Mouse (Mus musculus) intestine, embryonic 14.5 days (tissue): ENCODE data around the gene Ptprcap. TPM values are rescaled to one million over a fixed set of nuclear protein-coding genes. Genes with fewer than 3 reads are reported as not detected.

Source experiments
- ATAC-seq: fragments of 200-750 bp; cut with Nextera tagmentation; replicated peaks from 2 replicates; pipeline ENCODE4 v1.8.0; 2017; ENCODE audit warnings: low read depth, moderate number of reproducible peaks, moderate TSS enrichment, moderate library complexity; ENCODE audit not compliant: low FRiP score, low TSS enrichment
- DNase-seq: peaks from one replicate; pipeline ENCODE4 v3.0.0-alpha.2; 2018; ENCODE audit warnings: low spot score
- H3K27ac ChIP-seq: fragments of 300-500 bp; sonication (generic); 2 replicates; pipeline ENCODE4 v1.5.1; 2014; ENCODE audit warnings: low read depth, mild to moderate bottlenecking, control low read depth
- H3K27me3 ChIP-seq: fragments of 300-500 bp; sonication (generic); replicated peaks from 2 replicates; pipeline ENCODE4 v1.6.1; 2014; ENCODE audit warnings: low read length, control low read depth; ENCODE audit not compliant: control insufficient read depth, insufficient read depth
- H3K36me3 ChIP-seq: fragments of 300-500 bp; sonication (generic); 2 replicates; pipeline ENCODE4 v1.6.1; 2014; ENCODE audit warnings: low read length, control low read depth; ENCODE audit not compliant: control insufficient read depth, insufficient read depth
- H3K4me1 ChIP-seq: fragments of 300-500 bp; sonication (generic); replicated peaks from 2 replicates; pipeline ENCODE4 v1.6.1; 2014; ENCODE audit warnings: low read length, control low read depth, mixed read lengths; ENCODE audit not compliant: control insufficient read depth, insufficient read depth
- H3K4me2 ChIP-seq: fragments of 300-500 bp; sonication (generic); 2 replicates; pipeline ENCODE4 v1.6.1; 2014; ENCODE audit warnings: low read length
- H3K4me3 ChIP-seq: fragments of 300-500 bp; sonication (generic); 2 replicates; pipeline ENCODE4 v1.5.1; 2014; ENCODE audit warnings: low read depth, low read length, control low read depth, mixed read lengths
- H3K9ac ChIP-seq: fragments of 300-500 bp; sonication (generic); 2 replicates; pipeline ENCODE4 v1.6.1; 2014; ENCODE audit warnings: mild to moderate bottlenecking, low read length
- H3K9me3 ChIP-seq: fragments of 300-500 bp; sonication (generic); 2 replicates; pipeline ENCODE4 v1.6.1; 2016; ENCODE audit warnings: low read length, control low read depth; ENCODE audit not compliant: control insufficient read depth
- WGBS: fragments of 180-500 bp; shearing (Covaris S2); extraction: QIAGEN DNeasy Blood & Tissue Kit; methylation state at CpG from one replicate; pipeline ENCODE4 v1.1.7; 2014; 5-methylcytosine and 5-hydroxymethylcytosine counted together
- polyA plus RNA-seq: library from polyadenylated mRNA; unstranded; fragments of >200 nt; fragmentation: Nextera tagmentation; extraction: Ambion mirVana; gene quantifications from 2 replicates; pipeline ENCODE4 v1.2.1, GENCODE M21; 2014

Gene Ptprcap
- polyA plus RNA-seq, 1 experiment from 2014 or later, result 3.1 TPM

DNA sequence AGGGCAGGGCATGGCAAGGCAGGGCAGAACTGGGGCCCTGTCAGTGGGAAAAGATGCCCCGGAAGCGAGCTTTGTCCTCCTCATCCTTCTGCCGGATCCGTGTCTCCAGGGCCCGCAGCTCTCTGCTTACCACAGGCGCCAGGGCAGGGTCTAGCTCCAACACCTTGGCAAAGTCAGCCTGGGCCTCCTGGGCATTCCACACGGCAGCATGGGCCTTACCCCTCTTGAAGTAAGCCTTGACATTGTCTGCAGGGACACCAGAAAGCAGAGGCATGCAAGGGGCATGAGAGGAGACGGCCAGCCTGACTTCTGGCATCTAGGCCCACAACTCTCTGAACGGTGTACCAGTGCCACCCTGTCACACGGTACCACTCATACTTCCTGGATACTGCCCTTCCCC lies 38.9 kb upstream of the Ptprcap start:
- Histone ChIP-seq H3K4me1 (peaks cover 9% of the 10 kb centered on the region; the same call in 1 of the 2 replicates), H3K9me3 (no peaks in the 10 kb centered on the region), H3K27me3 (no peaks in the 10 kb centered on the region), H3K36me3 (peaks cover 71% of the 10 kb centered on the region), H3K4me3 (no peak overlapping the region), H3K9ac (no peak overlapping the region), H3K27ac (0 out of 2 replicates have a peak overlapping the region, but pooled peaks have one; percentile 24), H3K4me2 (no peak overlapping the region)
- no peak for ATAC-seq
- DNase-seq, result no peak
- 90% methylated on average over 10 of the region's 10 CpGs for whole genome bisulfite sequencing

DNA sequence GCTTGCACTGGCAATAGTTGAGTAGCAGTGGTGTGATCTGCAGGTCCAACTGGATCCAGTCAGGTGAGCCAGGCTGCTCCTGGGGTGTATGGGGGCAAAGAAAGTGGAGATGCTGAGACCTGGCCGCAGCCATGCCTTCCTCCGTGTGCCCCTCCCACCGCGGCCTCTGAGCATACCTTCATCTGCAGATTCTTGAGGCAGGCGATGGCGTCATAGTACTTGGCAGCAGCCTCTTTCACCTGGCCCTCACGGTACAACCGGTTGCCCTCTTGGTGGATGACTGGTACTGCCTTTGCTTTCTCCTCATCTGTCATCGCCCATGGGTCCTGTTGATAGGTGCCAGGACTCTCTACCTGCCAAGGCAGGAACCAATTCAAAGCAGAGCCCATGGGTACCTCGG lies 38.3 kb upstream of the Ptprcap start:
- Histone ChIP-seq H3K27ac (no peak overlapping the region), H3K9me3 (no peaks in the 10 kb centered on the region), H3K9ac (no peak overlapping the region), H3K27me3 (no peaks in the 10 kb centered on the region), H3K4me2 (no peak overlapping the region), H3K4me1 (peaks cover 9% of the 10 kb centered on the region; the same call in 1 of the 2 replicates), H3K4me3 (no peak overlapping the region), H3K36me3 (peaks cover 71% of the 10 kb centered on the region)
- 93% methylated on average over 10 of the region's 10 CpGs for WGBS
- DNase-seq, result no peak
- no peak for ATAC-seq

DNA sequence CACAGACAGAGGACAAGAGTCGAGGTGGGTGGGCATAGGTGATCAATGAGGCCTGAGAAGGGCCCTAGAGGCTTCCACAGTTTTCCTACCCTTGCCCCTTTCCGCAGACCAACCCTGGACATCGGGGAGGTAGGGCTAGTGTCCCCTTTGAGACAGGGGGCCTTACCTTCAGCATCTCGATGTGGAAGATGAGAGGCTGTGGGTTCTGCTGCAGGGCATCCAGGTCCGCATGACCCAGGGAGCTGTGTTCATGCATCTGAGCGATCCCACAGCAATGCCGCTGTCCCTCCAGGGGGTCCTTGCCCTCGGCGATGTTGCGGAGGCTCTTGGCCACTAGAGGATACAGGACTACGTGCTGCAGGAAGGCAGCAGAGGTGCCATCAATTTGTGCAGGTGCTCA lies 37.6 kb upstream of the Ptprcap start:
- Histone ChIP-seq H3K27me3 (no peaks in the 10 kb centered on the region), H3K9me3 (no peaks in the 10 kb centered on the region), H3K9ac (no peak overlapping the region), H3K4me3 (no peak overlapping the region), H3K4me1 (peaks cover 15% of the 10 kb centered on the region), H3K4me2 (no peak overlapping the region), H3K36me3 (peaks cover 71% of the 10 kb centered on the region), H3K27ac (no peak overlapping the region)
- DNase-seq (no peak), ATAC-seq (no peak)
- 87% methylated on average over 11 of the region's 11 CpGs for WGBS

DNA sequence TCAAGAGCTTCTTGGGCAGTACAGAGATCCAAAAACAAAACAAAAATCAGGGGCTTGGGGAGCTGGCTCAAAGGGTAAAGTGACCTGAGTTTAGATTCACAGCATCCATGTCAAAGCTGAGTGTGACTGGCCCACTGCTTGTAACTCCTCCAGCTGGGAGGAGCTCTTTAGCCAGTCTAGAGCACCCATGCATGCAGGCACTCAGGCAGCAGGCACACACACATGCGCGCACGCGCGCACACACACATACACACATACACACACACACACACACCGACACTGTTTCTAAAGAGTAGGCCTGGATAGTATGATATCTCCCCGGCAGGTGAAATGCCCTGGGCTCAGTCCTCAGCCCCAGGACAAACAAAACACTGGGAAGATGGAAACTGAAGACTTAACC lies 36.4 kb upstream of the Ptprcap start:
- no peaks in the 10 kb centered on the region for H3K9me3 ChIP-seq
- H3K36me3 ChIP-seq, result peaks cover 63% of the 10 kb centered on the region
- no peaks in the 10 kb centered on the region for H3K27me3 ChIP-seq
- ATAC-seq, result no peak
- no peak overlapping the region for H3K9ac ChIP-seq
- H3K27ac ChIP-seq, result no peak overlapping the region
- no peak overlapping the region for H3K4me3 ChIP-seq
- no peak overlapping the region for H3K4me2 ChIP-seq
- WGBS, result 94% methylated on average over 7 of the region's 7 CpGs
- no peak for DNase-seq
- peaks cover 16% of the 10 kb centered on the region for H3K4me1 ChIP-seq

DNA sequence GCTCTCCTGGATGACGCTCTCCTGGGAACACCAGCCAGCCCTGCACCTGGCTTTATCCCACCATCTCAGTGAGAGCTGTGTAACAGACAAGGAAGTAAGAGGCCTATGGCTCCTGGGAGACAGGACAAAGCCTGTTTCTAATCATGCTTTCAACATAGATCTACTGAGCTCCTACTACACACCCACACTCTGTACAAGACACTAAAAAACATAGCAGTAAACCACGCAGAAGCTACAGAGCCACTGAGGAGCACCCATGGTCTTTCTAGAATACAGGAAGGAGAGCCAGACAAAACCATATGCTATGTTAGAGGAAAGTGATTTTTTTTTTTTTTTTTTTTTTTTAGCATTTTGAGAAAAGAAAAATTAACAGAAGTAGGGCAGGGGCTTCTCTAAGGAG lies 35.1 kb upstream of the Ptprcap start:
- H3K4me1 ChIP-seq, result peaks cover 14% of the 10 kb centered on the region
- H3K4me2 ChIP-seq, result no peak overlapping the region
- DNase-seq (no peak), ATAC-seq (no peak)
- 98% methylated on average over 2 of the region's 2 CpGs for WGBS
- H3K4me3 ChIP-seq, result no peak overlapping the region
- no peaks in the 10 kb centered on the region for H3K9me3 ChIP-seq
- H3K27ac ChIP-seq, result no peak overlapping the region
- H3K36me3 ChIP-seq, result peaks cover 50% of the 10 kb centered on the region
- H3K27me3 ChIP-seq, result no peaks in the 10 kb centered on the region
- H3K9ac ChIP-seq, result no peak overlapping the region

DNA sequence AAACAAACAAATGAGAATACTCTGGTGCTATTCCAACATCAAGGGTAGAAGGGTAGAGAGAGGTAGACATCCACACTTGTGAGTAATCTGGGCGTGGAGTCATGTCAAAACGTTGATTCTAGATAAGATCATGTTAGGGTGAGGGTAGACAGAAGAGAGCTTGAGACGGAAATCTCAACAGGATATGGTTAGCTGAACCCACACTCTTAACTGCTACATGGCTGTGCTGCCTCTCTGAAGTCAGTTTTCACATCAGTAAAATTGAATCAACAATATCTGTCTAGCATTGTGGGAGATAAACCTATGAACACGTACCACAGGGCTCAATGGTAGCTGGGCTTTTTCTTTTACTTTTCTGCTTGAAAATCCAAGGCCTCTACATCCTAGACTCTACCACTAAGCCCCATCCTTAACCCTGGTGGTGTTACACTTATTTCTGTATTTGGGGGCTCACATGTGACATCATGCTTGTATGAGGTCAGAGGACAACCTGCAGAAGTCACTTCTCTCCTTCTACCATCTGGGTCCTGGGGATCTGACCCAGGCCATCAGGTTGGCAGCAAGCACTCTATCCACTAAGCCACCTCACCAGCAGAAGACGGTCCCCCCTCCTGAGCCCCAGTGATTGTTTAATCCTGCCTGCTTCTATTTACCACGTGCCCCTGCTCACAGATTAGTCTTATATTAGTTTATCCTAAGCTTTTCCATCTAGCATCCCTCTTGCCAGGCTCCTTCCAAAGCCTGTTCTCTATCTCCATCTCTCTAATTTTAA lies 33.5 kb upstream of the Ptprcap start:
- no peak overlapping the region for H3K4me3 ChIP-seq
- H3K9me3 ChIP-seq, result no peaks in the 10 kb centered on the region
- peaks cover 10% of the 10 kb centered on the region; the same call in 1 of the 2 replicates for H3K4me1 ChIP-seq
- H3K9ac ChIP-seq, result no peak overlapping the region
- ATAC-seq, result no peak
- no peak for DNase-seq
- no peak overlapping the region for H3K27ac ChIP-seq
- H3K27me3 ChIP-seq, result no peaks in the 10 kb centered on the region
- peak overlapping the region; percentile 50 for H3K4me2 ChIP-seq
- peaks cover 37% of the 10 kb centered on the region for H3K36me3 ChIP-seq
- 85% methylated on average over 6 of the region's 6 CpGs for WGBS

DNA sequence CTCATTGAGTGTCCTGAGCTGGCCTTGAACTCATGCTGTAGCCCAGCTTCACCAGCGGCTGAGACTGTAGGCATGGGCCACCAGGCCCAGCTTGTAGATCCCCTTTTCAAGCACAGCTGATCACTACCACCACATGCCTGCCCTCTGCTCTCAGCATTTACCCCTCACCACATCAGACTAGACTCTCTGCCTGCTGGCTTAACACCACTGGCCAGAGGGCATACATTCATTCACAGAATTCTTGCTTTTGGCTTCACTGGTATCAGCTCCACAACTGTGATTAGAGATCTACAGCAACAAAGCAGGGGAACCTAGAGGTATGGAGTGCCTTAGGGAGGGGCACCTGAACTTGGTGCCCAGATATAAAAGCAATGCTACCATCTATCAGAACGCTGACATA lies 32.9 kb upstream of the Ptprcap start:
- peaks cover 31% of the 10 kb centered on the region for H3K36me3 ChIP-seq
- H3K4me1 ChIP-seq, result peaks cover 13% of the 10 kb centered on the region; the same call in 1 of the 2 replicates
- no peaks in the 10 kb centered on the region for H3K27me3 ChIP-seq
- WGBS, result 95% methylated on average over 2 of the region's 2 CpGs
- peak overlapping the region; percentile 50 for H3K4me2 ChIP-seq
- DNase-seq (no peak), ATAC-seq (no peak)
- no peak overlapping the region for H3K27ac ChIP-seq
- H3K9ac ChIP-seq, result no peak overlapping the region
- no peaks in the 10 kb centered on the region for H3K9me3 ChIP-seq
- H3K4me3 ChIP-seq, result peak overlapping the region; percentile 48; the same call in 1 of the 2 replicates

DNA sequence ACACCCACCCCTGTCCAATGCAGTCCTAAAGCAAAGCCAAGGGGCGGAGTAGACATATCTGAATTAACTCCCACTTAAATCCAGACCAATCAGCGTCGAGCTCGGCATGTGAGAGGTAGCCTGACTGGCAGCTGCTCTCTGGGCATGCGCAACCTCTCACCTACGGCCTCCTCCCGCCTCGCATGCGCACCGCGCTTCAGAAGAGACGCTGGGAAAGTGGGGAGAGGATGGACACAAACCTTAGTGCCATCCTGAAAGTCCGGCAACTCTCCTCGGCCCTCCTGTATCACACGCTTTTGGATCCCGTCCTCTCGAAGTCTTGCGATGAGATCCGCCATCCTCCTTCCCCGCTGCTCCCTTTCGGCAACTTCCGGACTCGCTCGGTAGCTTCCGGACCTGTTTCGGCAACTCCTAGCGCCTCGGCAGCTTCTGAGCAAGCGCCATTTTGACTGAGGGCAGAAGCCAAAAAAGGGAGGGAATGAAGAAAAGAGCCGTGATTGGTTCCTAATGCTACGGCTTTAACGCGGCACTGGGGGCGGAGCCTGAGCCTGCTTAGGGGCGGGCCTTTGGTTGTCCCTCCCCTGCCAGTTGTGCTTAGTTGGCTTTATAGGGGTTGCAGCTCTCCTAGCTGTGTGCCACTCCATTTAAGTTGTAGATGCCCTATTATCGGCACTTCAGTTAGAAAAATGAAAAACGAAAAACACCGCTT lies 32.2 kb upstream of the Ptprcap start:
- WGBS, result 2% methylated on average over 38 of the region's 38 CpGs
- peaks cover 13% of the 10 kb centered on the region; the same call in 1 of the 2 replicates for H3K4me1 ChIP-seq
- H3K9ac ChIP-seq, result peak overlapping the region; percentile 56
- DNase-seq, result peak; percentile 98
- H3K27me3 ChIP-seq, result no peaks in the 10 kb centered on the region
- H3K27ac ChIP-seq, result peak overlapping the region; percentile 70; the same call in 1 of the 2 replicates
- peaks cover 24% of the 10 kb centered on the region for H3K36me3 ChIP-seq
- H3K4me2 ChIP-seq, result peak overlapping the region; percentile 50
- no peaks in the 10 kb centered on the region for H3K9me3 ChIP-seq
- H3K4me3 ChIP-seq, result peak overlapping the region; percentile 48
- ATAC-seq, result peak; percentile 68
